Mouse (Mus musculus) megakaryocyte-erythroid progenitor cell, adult 5-6 weeks (primary cell): ENCODE measurements around the gene Zfp991. TPM values are rescaled to one million over a fixed set of nuclear protein-coding genes. Genes with fewer than 3 reads are reported as not detected.
A peak's percentile ranks its signal among the peaks of the same experiment; 100 is the strongest.
"Not testable (repeated sequence)": the region's sequence is repeated elsewhere in the genome, so short reads cannot be mapped to it uniquely, and the experiment has no call there.

Experiments used
- ATAC-seq: replicated peaks from 2 replicates; pipeline ENCODE4 v1.8.0; 2016; ENCODE audit warnings: mild to moderate bottlenecking, inconsistent platforms; ENCODE audit not compliant: severe bottlenecking, poor library complexity, low FRiP score, low TSS enrichment
- total RNA-seq, 2 experiments: library from RNA; stranded (forward) in 1 of 2; stranded (reverse) in 1 of 2; fragments of 200-1000, 215-1000 nt in 1 of 2; fragments of >200 nt in 1 of 2; fragmentation: Nextera tagmentation in 1 of 2; gene quantifications; 2 replicates each; pipeline ENCODE4 v1.2.3; 2014 to 2017

The Zfp991 gene
- total RNA-seq, 2 experiments from 2014 or later = 28.8 to 31.3 TPM

- ATAC-seq = not testable (repeated sequence)
Measured at GRCm38 (mm10) chr4:147181141-147181685, 49.4 kb downstream of the Zfp991 start.

GRCm38 (mm10) chr4:147181969-147182705, 50.3 kb downstream of the Zfp991 start:
- ATAC-seq = 0 out of 2 replicates have a peak, but pooled peaks have one; percentile 35

GRCm38 (mm10) chr4:147186824-147187223, 55.0 kb downstream of the Zfp991 start:
- peak; percentile 55; the same call in 1 of the 2 replicates for ATAC-seq

GRCm38 (mm10) chr4:147187283-147187965, 55.6 kb downstream of the Zfp991 start:
- ATAC-seq = peak; percentile 55

GRCm38 (mm10) chr4:147195186-147195585, 63.3 kb downstream of the Zfp991 start:
- not testable (repeated sequence) for ATAC-seq

GRCm38 (mm10) chr4:147197210-147197609, 65.4 kb downstream of the Zfp991 start:
- ATAC-seq = not testable (repeated sequence)

- 0 out of 2 replicates have a peak, but pooled peaks have one; percentile 18 for ATAC-seq
Measured at GRCm38 (mm10) chr4:147199055-147199750, 67.4 kb downstream of the Zfp991 start.

GRCm38 (mm10) chr4:147201920-147202660, 70.3 kb downstream of the Zfp991 start:
- peak; percentile 65 for ATAC-seq

- not testable (repeated sequence) for ATAC-seq
Measured at GRCm38 (mm10) chr4:147212182-147212928, 80.5 kb downstream of the Zfp991 start.

- ATAC-seq = not testable (repeated sequence)
Measured at GRCm38 (mm10) chr4:147214233-147214632, 82.4 kb downstream of the Zfp991 start.

- ATAC-seq = not testable (repeated sequence)
Measured at GRCm38 (mm10) chr4:147217676-147218075, 85.8 kb downstream of the Zfp991 start.

- not testable (repeated sequence) for ATAC-seq
Measured at GRCm38 (mm10) chr4:147219319-147220070, 87.7 kb downstream of the Zfp991 start.

GRCm38 (mm10) chr4:147220226-147220625, 88.4 kb downstream of the Zfp991 start:
- not testable (repeated sequence) for ATAC-seq

- ATAC-seq = not testable (repeated sequence)
Measured at GRCm38 (mm10) chr4:147222021-147222420, 90.2 kb downstream of the Zfp991 start.

- not testable (repeated sequence) for ATAC-seq
Measured at GRCm38 (mm10) chr4:147223778-147224435, 92.1 kb downstream of the Zfp991 start.

- ATAC-seq = not testable (repeated sequence)
Measured at GRCm38 (mm10) chr4:147225616-147226015, 93.8 kb downstream of the Zfp991 start.

- not testable (repeated sequence) for ATAC-seq
Measured at GRCm38 (mm10) chr4:147230026-147230425, 98.2 kb downstream of the Zfp991 start.
